ENCODE assay signal across 1 mouse cellular context in genomic region chrX:53269289-53270062, GRCm38 (mm10).
TF ChIP-seq lines count a peak whose summit lies in the region.

Fam122b (minus strand) TSS chrX:53269805.

TF ChIP-seq in MEL, 35 proteins besides CTCF, POLR2A, EP300 and RAD21 (continued from another document):
- no peak for TF ChIP-seq MYB (IDR thresholded peaks at IDR 0.05; ENCODE audit: low read depth, low read length)
- no peak for TF ChIP-seq USF1 (IDR thresholded peaks at IDR 0.05; ENCODE audit: low read depth, low read length)
